Mouse (Mus musculus) heart, adult 2 months (tissue): ENCODE measurements around the gene Gxylt1.

Source experiments
- CTCF ChIP-seq: fragments of 200-600 bp; IDR thresholded peaks from 2 replicates; pipeline ENCODE4 v1.8.1; 2022; ENCODE audit warnings: antibody characterized with exemption, mild to moderate bottlenecking, moderate library complexity
- POLR2A ChIP-seq: fragments of 200-500 bp; IDR thresholded peaks from 2 replicates; pipeline ENCODE4 v1.6.1; 2011; ENCODE audit warnings: mild to moderate bottlenecking, low read depth, low read length, control low read depth; ENCODE audit not compliant: insufficient read depth

GRCm38 (mm10) chr15:93266361-93266760, 8.6 kb downstream of the Gxylt1 start:
- TF ChIP-seq CTCF = no peak
- TF ChIP-seq POLR2A = no peak
